24 mouse cellular contexts compared by ENCODE assay signal in the genomic region with DNA sequence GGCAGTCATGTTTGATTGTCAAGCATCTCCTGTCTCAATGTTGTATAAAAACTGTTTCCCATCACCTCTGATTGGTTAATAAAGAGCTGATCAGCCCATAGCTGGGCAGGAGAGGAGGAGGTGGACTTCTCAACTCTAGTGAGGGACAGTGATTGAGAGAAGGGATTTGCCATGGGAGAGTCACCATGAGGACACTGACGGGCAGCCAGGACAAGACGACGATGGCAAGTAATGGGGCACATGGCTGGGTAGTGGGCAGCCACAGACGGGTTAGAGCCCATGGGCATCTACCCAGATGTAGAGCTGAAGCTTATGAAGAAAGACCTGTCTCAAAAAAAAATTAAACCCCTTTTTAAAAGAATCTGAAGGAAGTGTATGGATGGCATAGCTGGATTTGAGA. TPM values are rescaled to one million over a fixed set of nuclear protein-coding genes. Genes with fewer than 3 reads are reported as not detected.
DNase-seq lines count a peak whose midpoint lies in the region; ATAC-seq lines count a peak whose summit lies in the region.
"Had no signal": no experiment of that assay in that cellular context is flagged by ENCODE, and none has a peak within 500 bp of the region (broad histone marks: within the 10 kb centered on the region; RNA-seq: fewer than 3 reads in every experiment).

No protein-coding gene starts in this region.

- 85% methylated on average over 4 of the region's 4 CpGs for WGBS in heart, embryonic 10.5 days
- WGBS in limb, embryonic 10.5 days = 93% methylated on average over 4 of the region's 4 CpGs
- WGBS in kidney, embryonic 16.5 days = 94% methylated on average over 4 of the region's 4 CpGs

- no peak overlapping the region for H3K4me3 ChIP-seq in heart, embryonic 10.5 days
- H3K4me3 ChIP-seq in limb, embryonic 10.5 days = no peak overlapping the region
- no peak overlapping the region for H3K4me3 ChIP-seq in kidney, embryonic 16.5 days (ENCODE audit: low read length)
- H3K4me3 ChIP-seq: embryonic facial prominence, embryonic 13.5 days; erythroblast, embryonic 14.5 days; gastrocnemius, adult 2 months; heart, adult 2 months; hindbrain, embryonic 10.5 days; hindbrain, embryonic 13.5 days had no signal

- H3K27ac ChIP-seq in heart, embryonic 10.5 days = no peak overlapping the region
- no peak overlapping the region for H3K27ac ChIP-seq in limb, embryonic 10.5 days
- H3K27ac ChIP-seq in kidney, embryonic 16.5 days (ENCODE audit: low read length) = no peak overlapping the region
- H3K27ac ChIP-seq: embryonic facial prominence, embryonic 13.5 days; gastrocnemius, adult 2 months; heart, adult 2 months; hindbrain, embryonic 10.5 days; hindbrain, embryonic 13.5 days had no signal

- no peaks in the 10 kb centered on the region for H3K9me3 ChIP-seq in heart, embryonic 10.5 days
- no peaks in the 10 kb centered on the region for H3K9me3 ChIP-seq in limb, embryonic 10.5 days (replicated peaks)
- no peaks in the 10 kb centered on the region for H3K9me3 ChIP-seq in kidney, embryonic 16.5 days (ENCODE audit: low read length)
- H3K9me3 ChIP-seq: embryonic facial prominence, embryonic 13.5 days; hindbrain, embryonic 10.5 days; hindbrain, embryonic 13.5 days had no signal

- peaks cover 2% of the 10 kb centered on the region; the same call in 1 of the 2 replicates for H3K36me3 ChIP-seq in heart, embryonic 10.5 days
- H3K36me3 ChIP-seq in limb, embryonic 10.5 days = 0 out of 2 replicates have a peak, but pooled peaks cover 3% of the 10 kb centered on the region
- no peaks in the 10 kb centered on the region for H3K36me3 ChIP-seq in kidney, embryonic 16.5 days (ENCODE audit: insufficient read depth, low read length)
- H3K36me3 ChIP-seq: hindbrain, embryonic 10.5 days; hindbrain, embryonic 13.5 days had no signal

- H3K4me2 ChIP-seq in kidney, embryonic 16.5 days (replicated peaks; ENCODE audit: low read depth, low read length) = no peak overlapping the region
- H3K4me2 ChIP-seq: embryonic facial prominence, embryonic 13.5 days; heart, embryonic 11.5 days; hindbrain, embryonic 13.5 days had no signal

- peaks cover 22% of the 10 kb centered on the region for H3K27me3 ChIP-seq in heart, embryonic 10.5 days (ENCODE audit: insufficient read depth, poor library complexity, severe bottlenecking)
- H3K27me3 ChIP-seq in limb, embryonic 10.5 days (ENCODE audit: low read depth, poor library complexity, severe bottlenecking) = peaks cover 19% of the 10 kb centered on the region
- peaks cover 9% of the 10 kb centered on the region for H3K27me3 ChIP-seq in kidney, embryonic 16.5 days (ENCODE audit: insufficient read depth, low read length)

- DNase-seq in heart, embryonic 10.5 days (ENCODE audit: low spot score) = peak; percentile 55
- no peak for DNase-seq in heart, adult 18-20 months
- DNase-seq in testis, postnatal 10 days (ENCODE audit: low spot score) = peak; percentile 22
- no peak for DNase-seq in testis, postnatal 14 days (ENCODE audit: low spot score)
- DNase-seq in limb, embryonic 10.5 days (ENCODE audit: low spot score) = peak; percentile 5
- DNase-seq: adrenal gland, adult 2 months; adrenal gland, postnatal 14 days; cerebellum, adult 11 months; cerebellum, adult 2 months; cerebellum, adult 9-11 months; cerebellum, postnatal 25 days; forebrain, postnatal 0 days; gastrocnemius, adult 2 months; gastrocnemius, postnatal 14 days had no signal

- no peak overlapping the region for H3K9ac ChIP-seq in kidney, embryonic 16.5 days (replicated peaks; ENCODE audit: low read length)
- H3K9ac ChIP-seq: embryonic facial prominence, embryonic 13.5 days; forebrain, postnatal 0 days; hindbrain, embryonic 13.5 days had no signal

- peaks cover 35% of the 10 kb centered on the region for H3K4me1 ChIP-seq in heart, embryonic 10.5 days
- peaks cover 28% of the 10 kb centered on the region for H3K4me1 ChIP-seq in limb, embryonic 10.5 days
- peaks cover 12% of the 10 kb centered on the region for H3K4me1 ChIP-seq in kidney, embryonic 16.5 days (ENCODE audit: insufficient read depth, low read length)

- ATAC-seq in kidney, embryonic 16.5 days (ENCODE audit: low FRiP score, low TSS enrichment) = no peak
- ATAC-seq: CD4-positive, CD25-positive, alpha-beta regulatory T cell, adult 4 months; forebrain, embryonic 14.5 days; forebrain, postnatal 0 days; hindbrain, embryonic 16.5 days had no signal

RNA-seq across cellular contexts. Expression of gene Nfkb2, which starts 1.6 kb away (rescaled TPM):
- 5.9 and 7.2 TPM in 2 replicates for polyA plus RNA-seq in heart, embryonic 10.5 days (2016; fragmentation: Nextera tagmentation; extraction: Ambion mirVana)
- total RNA-seq in heart, adult 18-20 months (2021) = 10 to 100 TPM; 19.7 to 22.1 TPM
- polyA plus RNA-seq in limb, embryonic 10.5 days (2016; fragmentation: Nextera tagmentation; extraction: Ambion mirVana) = 4.5 and 5.8 TPM in 2 replicates
- polyA plus RNA-seq in kidney, embryonic 16.5 days (2015; fragmentation: Nextera tagmentation; extraction: Ambion mirVana) = 9.7 and 11.5 TPM in 2 replicates

RNA-seq across cellular contexts. Expression of gene Psd, which starts 24.4 kb away (rescaled TPM):
- 6.9 and 10.1 TPM in 2 replicates for polyA plus RNA-seq in heart, embryonic 10.5 days (2016; fragmentation: Nextera tagmentation; extraction: Ambion mirVana)
- under 1 TPM; 0.51 to 0.60 TPM for total RNA-seq in heart, adult 18-20 months (2021)
- 1.4 and 1.8 TPM in 2 replicates for polyA plus RNA-seq in limb, embryonic 10.5 days (2016; fragmentation: Nextera tagmentation; extraction: Ambion mirVana)
- polyA plus RNA-seq in kidney, embryonic 16.5 days (2015; fragmentation: Nextera tagmentation; extraction: Ambion mirVana) = 4.5 and 5.4 TPM in 2 replicates

RNA-seq across cellular contexts. Expression of gene Fbxl15, which starts 25.4 kb away (rescaled TPM):
- 10.3 and 11.3 TPM in 2 replicates for polyA plus RNA-seq in heart, embryonic 10.5 days (2016; fragmentation: Nextera tagmentation; extraction: Ambion mirVana)
- 1 to 10 TPM; 6.5 to 6.9 TPM for total RNA-seq in heart, adult 18-20 months (2021)
- 12.2 and 13.0 TPM in 2 replicates for polyA plus RNA-seq in limb, embryonic 10.5 days (2016; fragmentation: Nextera tagmentation; extraction: Ambion mirVana)
- polyA plus RNA-seq in kidney, embryonic 16.5 days (2015; fragmentation: Nextera tagmentation; extraction: Ambion mirVana) = 22.4 and 26.0 TPM in 2 replicates

RNA-seq across cellular contexts. Expression of gene Cuedc2, which starts 36.0 kb away (rescaled TPM):
- 146 and 153 TPM in 2 replicates for polyA plus RNA-seq in heart, embryonic 10.5 days (2016; fragmentation: Nextera tagmentation; extraction: Ambion mirVana)
- total RNA-seq in heart, adult 18-20 months (2021) = 10 to 100 TPM; 91.4 to 92.1 TPM
- 150 and 183 TPM in 2 replicates for polyA plus RNA-seq in limb, embryonic 10.5 days (2016; fragmentation: Nextera tagmentation; extraction: Ambion mirVana)
- 188 and 198 TPM in 2 replicates for polyA plus RNA-seq in kidney, embryonic 16.5 days (2015; fragmentation: Nextera tagmentation; extraction: Ambion mirVana)

RNA-seq across cellular contexts. Expression of gene Mfsd13a, which starts 38.4 kb away (rescaled TPM):
- 5.5 and 9.0 TPM in 2 replicates for polyA plus RNA-seq in heart, embryonic 10.5 days (2016; fragmentation: Nextera tagmentation; extraction: Ambion mirVana)
- total RNA-seq in heart, adult 18-20 months (2021) = 1 to 10 TPM; 3.7 to 4.0 TPM
- 7.7 and 8.1 TPM in 2 replicates for polyA plus RNA-seq in limb, embryonic 10.5 days (2016; fragmentation: Nextera tagmentation; extraction: Ambion mirVana)
- 14.7 and 16.9 TPM in 2 replicates for polyA plus RNA-seq in kidney, embryonic 16.5 days (2015; fragmentation: Nextera tagmentation; extraction: Ambion mirVana)

Comparison
In these comparisons a context has a peak if more than half of its experiments do, and no peak if none do; other contexts are left out.
1. DNase-seq: peak in heart, embryonic 10.5 days (single experiment), testis, postnatal 10 days (single experiment) and limb, embryonic 10.5 days (single experiment); none in heart, adult 18-20 months (0 of 2) and testis, postnatal 14 days (single experiment).